11 mouse cellular contexts compared by ENCODE assay signal in genomic region chr7:79308455-79309030, GRCm38 (mm10). TPM values are rescaled to one million over a fixed set of nuclear protein-coding genes. Genes with fewer than 3 reads are reported as not detected.
A peak's percentile ranks its signal among the peaks of the same experiment; 100 is the strongest.
DNase-seq lines count a peak whose midpoint lies in the region; ATAC-seq and TF ChIP-seq lines count a peak whose summit lies in the region.
"Had no signal": no experiment of that assay in that cellular context is flagged by ENCODE, and none has a peak within 500 bp of the region (broad histone marks: within the 10 kb centered on the region; RNA-seq: fewer than 3 reads in every experiment).

No protein-coding gene starts in this region.

- H3K36me3 ChIP-seq in neural tube, embryonic 13.5 days: no peaks in the 10 kb centered on the region
- peaks cover 17% of the 10 kb centered on the region for H3K36me3 ChIP-seq in liver, embryonic 13.5 days

- ATAC-seq in frontal cortex, adult (ENCODE audit: low TSS enrichment): 0 out of 2 replicates have a peak, but pooled peaks have one; percentile 10
- no peak for ATAC-seq in neural tube, embryonic 13.5 days (ENCODE audit: low read depth)
- ATAC-seq in liver, embryonic 13.5 days (ENCODE audit: low read depth): no peak

- peaks cover 65% of the 10 kb centered on the region for H3K4me1 ChIP-seq in neural tube, embryonic 13.5 days (replicated peaks)
- H3K4me1 ChIP-seq in liver, embryonic 13.5 days (replicated peaks): peaks cover 83% of the 10 kb centered on the region
- H3K4me1 ChIP-seq in olfactory bulb, adult 2 months (ENCODE audit: control insufficient read depth, insufficient read depth, low read length): peaks cover 36% of the 10 kb centered on the region

- 65% methylated on average over 8 of the region's 8 CpGs for WGBS in neural tube, embryonic 13.5 days
- WGBS in liver, embryonic 13.5 days (ENCODE audit: insufficient replicate concordance): 71% methylated on average over 8 of the region's 8 CpGs
- WGBS in olfactory bulb, adult 2 months: 61% methylated on average over 8 of the region's 8 CpGs

- H3K27me3 ChIP-seq in neural tube, embryonic 13.5 days: no peaks in the 10 kb centered on the region
- H3K27me3 ChIP-seq in liver, embryonic 13.5 days: no peaks in the 10 kb centered on the region

- TF ChIP-seq CTCF in olfactory bulb, adult 2 months (IDR thresholded peaks at IDR 0.05; ENCODE audit: insufficient read depth, low read depth, low read length): no peak

- no peak overlapping the region for H3K4me2 ChIP-seq in neural tube, embryonic 13.5 days
- H3K4me2 ChIP-seq in liver, embryonic 13.5 days: no peak overlapping the region
- H3K4me2 ChIP-seq: lung, embryonic 14.5 days had no signal

- no peaks in the 10 kb centered on the region for H3K9me3 ChIP-seq in neural tube, embryonic 13.5 days
- H3K9me3 ChIP-seq in liver, embryonic 13.5 days (replicated peaks): no peaks in the 10 kb centered on the region

- no peak overlapping the region for H3K4me3 ChIP-seq in neural tube, embryonic 13.5 days
- no peak overlapping the region for H3K4me3 ChIP-seq in liver, embryonic 13.5 days (replicated peaks)
- no peak overlapping the region for H3K4me3 ChIP-seq in olfactory bulb, adult 2 months (ENCODE audit: insufficient read depth, low read depth, low read length)

- no peak overlapping the region for H3K9ac ChIP-seq in neural tube, embryonic 13.5 days
- no peak overlapping the region for H3K9ac ChIP-seq in liver, embryonic 13.5 days
- H3K9ac ChIP-seq: lung, embryonic 14.5 days had no signal

- no peak for TF ChIP-seq POLR2A in olfactory bulb, adult 2 months (IDR thresholded peaks at IDR 0.05; ENCODE audit: insufficient read depth, low read depth, low read length)

- H3K27ac ChIP-seq in neural tube, embryonic 13.5 days (replicated peaks): peak overlapping the region; percentile 76
- 0 out of 2 replicates have a peak overlapping the region, but pooled peaks have one; percentile 75 for H3K27ac ChIP-seq in liver, embryonic 13.5 days
- H3K27ac ChIP-seq in olfactory bulb, adult 2 months (ENCODE audit: insufficient read depth, low read depth, low read length): peak overlapping the region; percentile 7

- no peak for DNase-seq in frontal cortex, postnatal 10 days (ENCODE audit: low spot score in 2 of 2)
- DNase-seq in neural tube, embryonic 10.5 days (ENCODE audit: extremely low spot score, low spot score): no peak
- DNase-seq in liver, embryonic 13.5 days: no peak
- no peak for DNase-seq in embryo, embryonic 11 days
- DNase-seq in frontal cortex, adult 2 months (ENCODE audit: extremely low spot score in 1 of 2, low spot score in 1 of 2): no peak
- DNase-seq: cerebellum, adult 11-12 months; gastrocnemius, postnatal 25 days had no signal

RNA-seq across cellular contexts. Expression of gene Abhd2, which starts 35.5 kb away (rescaled TPM):
- polyA plus RNA-seq in neural tube, embryonic 13.5 days (2015; fragmentation: Nextera tagmentation; extraction: Ambion mirVana): 15.7 and 16.7 TPM in 2 replicates
- 8.2 and 11.9 TPM in 2 replicates for polyA plus RNA-seq in liver, embryonic 13.5 days (2015; fragmentation: Nextera tagmentation; extraction: Ambion mirVana)
- polyA plus RNA-seq in olfactory bulb, adult 2 months (2012; ENCODE audit: insufficient read depth, insufficient read length, low replicate concordance, missing spikeins): not detected in 2 replicates
- 38.6 and 39.2 TPM in 2 replicates for polyA plus RNA-seq in frontal cortex, adult 2 months (2012; rRNA removed)

Comparison
In these comparisons a context has a peak if more than half of its experiments do, and no peak if none do; other contexts are left out.
1. H3K27ac ChIP-seq: peak in every context shown above with its lines; median percentile 76 in neural tube, embryonic 13.5 days; 75 in liver, embryonic 13.5 days; 7 in olfactory bulb, adult 2 months.